ENCODE assay signal across 12 mouse cellular contexts in genomic region chr4:129252492-129252891, GRCm38 (mm10). TPM values are rescaled to one million over a fixed set of nuclear protein-coding genes. Genes with fewer than 3 reads are reported as not detected.
"Had no signal": no experiment of that assay in that cellular context is flagged by ENCODE, and none has a peak within 500 bp of the region (broad histone marks: within the 10 kb centered on the region; RNA-seq: fewer than 3 reads in every experiment).

No protein-coding gene starts in this region.

- H3K4me3 ChIP-seq: limb, embryonic 13.5 days; liver, embryonic 12.5 days; liver, embryonic 15.5 days; lung, embryonic 15.5 days had no signal

- H3K27ac ChIP-seq: limb, embryonic 10.5 days; limb, embryonic 13.5 days; liver, embryonic 12.5 days; liver, embryonic 15.5 days; lung, embryonic 15.5 days had no signal

- DNase-seq: kidney, postnatal 10 days; kidney, postnatal 4 days; liver; lung, postnatal 10 days; midbrain, embryonic 14.5 days; thymus, postnatal 25 days had no signal

- ATAC-seq: liver, embryonic 12.5 days had no signal

- H3K36me3 ChIP-seq: limb, embryonic 10.5 days; limb, embryonic 13.5 days; liver, embryonic 12.5 days; liver, embryonic 15.5 days; lung, embryonic 15.5 days had no signal

- H3K9me3 ChIP-seq: limb, embryonic 10.5 days; limb, embryonic 13.5 days; liver, embryonic 12.5 days; liver, embryonic 15.5 days; lung, embryonic 15.5 days had no signal

- H3K9ac ChIP-seq: limb, embryonic 13.5 days; liver, embryonic 12.5 days; liver, embryonic 15.5 days; lung, embryonic 15.5 days had no signal

RNA-seq across cellular contexts. Expression of gene Sync, which starts 34.9 kb away (rescaled TPM):
- total RNA-seq: megakaryocyte-erythroid progenitor cell, adult 5-6 weeks had no signal
